Mouse (Mus musculus): ENCODE results near the gene Cyp27b1.
"Not testable (repeated sequence)": the region's sequence is repeated elsewhere in the genome, so short reads cannot be mapped to it uniquely, and the experiment has no call there.

Cyp27b1 gene

DNA sequence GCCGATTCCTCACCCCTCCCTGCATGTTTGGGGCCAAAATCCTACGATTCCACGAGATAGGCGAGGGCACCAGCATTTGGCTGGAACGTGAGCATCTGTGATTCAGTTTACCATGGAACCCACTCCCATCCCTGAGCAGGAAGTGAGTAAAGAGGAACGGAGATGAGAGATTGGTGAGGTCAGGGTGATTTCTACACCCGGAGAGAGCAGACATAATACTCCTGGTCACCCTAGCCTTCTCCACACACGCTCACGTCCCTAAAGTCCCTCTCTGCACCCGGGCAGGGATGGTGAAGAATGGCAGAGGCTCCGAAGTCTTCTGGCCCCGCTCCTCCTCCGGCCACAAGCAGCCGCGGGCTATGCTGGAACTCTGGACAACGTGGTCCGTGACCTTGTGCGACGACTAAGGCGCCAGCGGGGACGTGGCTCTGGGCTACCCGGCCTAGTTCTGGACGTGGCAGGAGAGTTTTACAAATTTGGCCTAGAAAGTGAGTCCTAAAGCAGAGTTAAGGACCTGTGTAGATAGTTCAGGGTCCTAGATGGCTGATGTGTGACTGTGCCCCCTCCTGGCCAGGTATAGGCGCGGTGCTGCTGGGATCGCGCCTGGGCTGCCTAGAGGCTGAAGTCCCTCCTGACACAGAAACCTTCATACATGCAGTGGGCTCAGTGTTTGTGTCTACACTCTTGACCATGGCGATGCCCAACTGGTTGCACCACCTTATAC lies 1.5 kb downstream of the Cyp27b1 start:
- DNase-seq (ENCODE audit: low read depth): no peak

DNA sequence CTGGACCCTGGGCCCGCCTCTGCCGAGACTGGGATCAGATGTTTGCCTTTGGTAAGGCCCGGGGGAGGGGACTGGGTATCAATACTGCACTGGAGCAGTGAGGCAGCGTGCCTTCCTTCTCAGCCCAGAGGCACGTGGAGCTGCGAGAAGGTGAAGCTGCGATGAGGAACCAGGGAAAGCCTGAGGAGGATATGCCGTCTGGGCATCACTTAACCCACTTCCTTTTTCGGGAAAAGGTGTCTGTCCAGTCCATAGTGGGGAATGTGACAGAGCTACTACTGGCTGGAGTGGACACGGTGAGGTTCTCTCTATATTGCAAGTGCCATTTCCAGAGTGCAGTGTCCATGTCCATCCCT lies 2.0 kb downstream of the Cyp27b1 start:
- no peak for DNase-seq (ENCODE audit: low read depth)

DNA sequence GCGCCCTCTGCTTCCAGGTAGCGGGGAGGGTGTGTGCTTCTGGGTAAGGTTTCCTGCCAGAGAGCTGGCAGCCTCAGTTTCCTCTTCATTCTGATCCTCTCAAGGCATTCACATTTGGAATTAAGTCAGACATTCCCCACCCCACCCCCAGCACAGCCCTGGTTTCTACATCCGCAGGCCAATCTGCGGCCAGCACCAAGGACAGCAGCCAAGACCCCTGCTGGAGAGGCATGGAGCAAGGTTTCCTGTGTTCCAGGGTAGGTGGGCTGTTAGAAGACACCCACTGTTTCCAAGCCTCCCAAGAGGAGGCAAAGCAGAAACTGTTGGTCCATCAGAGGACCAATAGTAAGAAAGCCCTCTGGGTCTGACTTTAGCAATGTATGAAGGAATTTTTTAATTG lies 6.6 kb downstream of the Cyp27b1 start:
- no peak for DNase-seq (ENCODE audit: low read depth)

DNA sequence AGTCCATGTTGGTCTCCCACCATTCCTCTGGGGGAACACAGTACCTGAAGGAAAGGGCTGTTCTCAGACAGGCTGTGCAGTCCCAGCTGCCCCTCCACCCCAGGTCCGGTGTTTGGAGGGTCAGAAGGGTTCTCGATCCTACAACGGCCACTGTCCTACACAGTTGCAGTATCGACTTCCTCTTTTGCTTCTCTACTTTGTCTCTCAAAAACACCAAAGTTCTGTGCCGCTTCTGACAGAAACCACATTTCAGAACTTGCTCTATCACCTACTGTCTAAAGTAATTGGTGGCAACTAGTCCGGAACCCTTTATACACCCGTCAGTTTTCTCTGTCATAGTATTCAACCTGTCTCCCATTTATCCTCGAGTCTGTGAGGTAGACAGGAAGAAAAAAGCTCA lies 7.4 kb downstream of the Cyp27b1 start:
- DNase-seq (ENCODE audit: low read depth): no peak

DNA sequence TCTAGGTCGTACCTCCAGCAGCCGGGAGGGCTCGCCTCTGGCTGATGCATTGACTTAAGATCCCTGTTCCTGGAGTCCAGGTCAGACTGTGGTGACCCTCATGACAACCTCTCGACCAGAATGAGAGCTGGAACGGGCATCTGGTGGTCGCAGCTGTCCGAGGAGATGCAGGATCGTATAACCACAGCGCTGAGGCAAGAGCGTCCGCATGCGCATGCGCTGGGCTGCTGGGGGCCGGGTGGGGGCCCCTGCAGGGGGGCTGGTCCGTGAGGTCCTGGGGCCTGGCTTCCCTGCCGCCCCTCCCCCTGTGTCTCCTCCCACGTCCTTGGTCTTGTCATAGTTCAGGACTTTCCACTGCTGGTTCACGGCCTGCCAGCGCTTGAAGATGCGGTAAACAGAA lies 8.4 kb downstream of the Cyp27b1 start:
- DNase-seq (ENCODE audit: low read depth): no peak

DNA sequence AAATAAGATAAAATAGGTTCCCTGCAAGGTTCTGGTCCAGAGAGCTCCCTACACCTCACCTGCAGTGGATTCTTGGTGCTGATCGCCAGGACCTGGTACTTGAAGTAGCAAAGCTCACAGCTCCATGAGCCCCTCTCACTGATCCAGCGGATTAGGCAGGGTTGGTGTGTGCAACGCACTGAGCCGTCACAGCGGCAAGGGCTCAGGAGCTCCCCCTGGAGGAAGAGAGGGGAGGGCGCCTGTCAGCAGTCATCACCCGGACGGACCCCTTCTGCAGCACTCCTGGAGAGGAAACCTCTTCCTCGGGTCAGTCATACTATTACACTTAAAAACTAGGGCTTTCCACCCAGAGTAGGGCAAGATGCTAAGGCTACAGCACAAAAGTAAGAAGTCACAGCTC lies 10.1 kb downstream of the Cyp27b1 start:
- DNase-seq (ENCODE audit: low read depth): no peak

DNA sequence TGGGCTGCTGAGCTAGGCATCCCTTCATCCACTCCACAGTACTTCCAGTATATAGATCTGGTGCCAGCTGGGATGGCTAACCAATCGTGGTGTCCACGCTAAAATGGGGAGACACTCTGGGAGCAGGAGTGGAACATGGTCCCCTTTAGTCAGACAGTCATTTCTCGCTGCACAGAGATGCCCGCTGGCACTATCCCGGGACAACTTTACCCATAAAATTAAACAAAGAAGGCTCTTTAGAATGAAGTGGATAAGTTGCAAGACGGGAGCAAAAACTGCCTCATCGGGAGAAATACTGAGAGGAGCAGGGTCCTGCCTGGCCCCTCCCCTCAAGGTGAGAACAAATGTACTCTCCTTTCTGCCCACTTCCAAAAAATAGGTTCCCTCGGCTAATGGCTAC lies 10.7 kb downstream of the Cyp27b1 start:
- no peak for DNase-seq (ENCODE audit: low read depth)

DNA sequence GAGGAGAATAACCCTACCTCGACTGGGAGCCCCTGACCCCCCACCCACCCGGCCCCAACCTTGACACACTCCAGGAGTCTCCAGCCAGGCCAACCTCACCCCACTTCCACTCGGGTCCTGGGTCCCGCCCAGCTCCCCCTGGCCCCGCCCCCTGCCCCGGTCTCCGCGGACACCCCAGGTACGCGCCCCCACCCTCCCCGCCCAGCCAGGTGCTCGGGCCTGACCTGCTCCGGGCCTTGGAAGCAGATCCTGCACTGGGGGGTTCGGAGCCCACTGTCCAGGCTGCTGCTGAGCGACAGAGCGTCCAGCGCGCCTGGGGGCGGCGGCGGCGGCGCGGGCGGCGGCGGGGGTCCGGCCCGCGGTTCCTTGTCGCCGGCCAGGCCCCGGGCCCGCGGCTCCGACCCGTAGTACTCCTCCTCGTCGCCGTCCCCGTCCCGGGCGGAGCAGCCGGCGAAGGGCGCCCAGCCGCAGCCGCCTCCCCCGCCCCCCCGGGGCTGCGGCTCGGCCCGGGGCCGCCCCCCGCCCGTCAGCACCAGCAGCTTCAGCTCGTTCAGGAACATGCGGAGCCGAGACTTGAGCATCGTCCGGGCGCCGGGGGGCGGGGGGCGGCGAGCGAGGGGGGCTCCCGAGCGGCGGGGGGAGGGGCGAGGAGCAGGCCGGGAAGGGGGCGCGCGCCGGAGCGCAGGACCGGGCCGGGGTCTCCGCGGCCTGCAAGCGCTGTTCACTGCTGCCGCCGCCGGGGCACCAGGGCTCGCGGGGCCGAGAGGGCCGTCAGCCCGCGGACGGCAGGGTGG lies 11.3 kb downstream of the Cyp27b1 start:
- DNase-seq (ENCODE audit: low read depth): no peak

DNA sequence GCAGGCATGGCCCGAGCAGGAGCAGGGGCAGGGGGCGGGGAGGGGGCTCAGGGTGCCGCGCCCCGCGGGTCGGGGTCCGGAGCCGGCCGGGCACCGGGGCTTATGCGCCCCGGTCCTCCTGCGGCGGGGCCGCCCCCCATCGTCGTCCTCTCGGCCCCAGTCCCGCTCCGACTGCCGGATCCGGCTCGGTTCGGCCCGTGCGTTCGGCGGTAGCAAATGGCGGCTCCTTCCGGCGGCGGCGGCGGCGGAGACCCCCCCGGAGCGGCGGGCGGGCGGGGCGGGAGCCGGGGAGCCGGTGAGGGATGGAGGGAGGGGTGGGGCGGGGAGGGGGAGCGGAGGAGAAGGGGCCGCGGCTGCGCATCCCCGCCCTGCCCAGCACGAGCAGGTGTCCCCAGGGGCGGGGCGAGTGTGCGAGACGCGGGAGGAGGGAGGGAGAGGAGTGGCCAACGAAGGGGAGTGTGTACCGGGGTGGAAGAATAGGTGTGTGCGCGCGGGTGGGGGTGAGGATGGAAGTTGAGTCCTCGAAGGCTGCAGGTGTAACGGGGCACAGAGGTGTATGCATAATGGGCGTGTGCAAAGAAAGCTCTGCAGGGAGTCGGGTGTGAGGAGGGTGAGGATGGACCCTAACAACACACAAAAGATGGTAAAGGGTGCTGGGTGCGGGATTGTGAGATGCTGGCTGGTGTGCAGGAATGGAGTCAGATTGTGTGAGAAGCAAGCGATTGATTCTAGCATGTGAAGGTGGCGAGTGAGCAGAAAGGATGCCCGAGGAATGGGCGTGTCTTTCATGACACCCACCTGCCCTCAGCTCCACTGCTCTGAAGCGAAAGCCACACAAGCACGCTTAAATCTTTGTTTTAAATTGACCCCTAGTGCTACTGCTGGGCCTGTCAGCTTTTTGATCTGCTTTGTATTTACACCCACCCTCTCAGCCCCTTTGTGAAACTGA lies 12.2 kb downstream of the Cyp27b1 start, which contains the start of gene March9:
Gene March9, minus strand, starts transcription at position 217 of the 949 bp plus-strand sequence.
- DNase-seq (ENCODE audit: low read depth): no peak

DNA sequence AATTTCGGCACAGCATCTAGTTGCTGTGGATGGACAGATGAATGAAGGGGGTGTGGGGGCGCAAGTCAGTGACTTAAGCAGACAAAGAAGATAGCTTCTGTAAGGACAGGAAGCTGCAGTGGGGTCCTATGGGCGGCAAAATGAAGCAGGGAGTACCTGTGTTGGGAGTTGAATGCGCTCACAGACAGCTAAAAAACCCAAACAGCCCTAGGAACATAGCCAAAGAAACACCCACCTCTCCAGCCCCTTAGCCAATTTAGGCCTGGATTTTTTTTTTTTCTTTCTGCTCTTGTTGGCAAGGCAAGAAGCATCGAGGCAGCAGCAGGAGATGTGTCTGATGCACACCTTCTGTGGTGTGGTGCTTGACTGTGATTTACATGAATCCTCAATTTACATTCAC lies 13.0 kb downstream of the Cyp27b1 start:
- no peak for DNase-seq (ENCODE audit: low read depth)

DNA sequence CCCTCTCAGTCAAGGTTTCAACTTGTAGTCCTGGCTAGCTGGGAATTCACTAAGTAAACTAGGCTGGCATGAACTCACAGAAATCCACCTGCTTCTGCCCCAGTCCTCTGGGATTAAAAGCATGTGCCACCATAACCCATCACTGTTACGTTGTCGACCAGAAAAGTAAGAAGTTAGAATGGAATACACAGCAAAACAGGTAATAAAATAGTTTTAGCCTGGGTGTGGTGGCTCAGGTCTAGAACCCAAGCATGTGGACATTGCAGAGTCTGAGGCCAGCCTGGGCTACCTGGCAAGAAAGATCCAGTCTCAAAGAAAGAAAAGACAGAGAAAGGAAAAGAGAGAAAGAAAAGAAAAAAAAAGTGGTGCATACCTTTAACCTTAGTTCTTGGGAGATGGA lies 13.5 kb downstream of the Cyp27b1 start:
- DNase-seq (ENCODE audit: low read depth): no peak

DNA sequence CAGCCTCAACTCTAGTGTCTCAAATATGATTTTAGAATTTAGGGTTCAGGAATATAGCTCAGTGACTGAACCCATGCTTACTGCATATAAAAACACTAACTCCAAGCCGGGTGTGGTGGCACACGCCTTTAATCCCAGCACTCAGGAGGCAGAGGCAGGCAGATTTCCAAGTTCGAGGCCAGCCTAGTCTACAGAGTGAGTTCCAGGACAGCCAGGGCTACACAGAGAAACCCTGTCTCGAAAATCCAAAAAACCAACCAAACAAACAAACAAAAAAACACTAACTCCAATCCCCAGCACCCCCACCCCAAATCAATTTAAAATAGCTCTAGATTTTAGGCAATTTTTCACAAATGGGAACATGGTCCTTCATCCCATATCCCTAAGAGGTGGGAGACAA lies 14.1 kb downstream of the Cyp27b1 start:
- not testable (repeated sequence) for DNase-seq (ENCODE audit: low read depth)

DNA sequence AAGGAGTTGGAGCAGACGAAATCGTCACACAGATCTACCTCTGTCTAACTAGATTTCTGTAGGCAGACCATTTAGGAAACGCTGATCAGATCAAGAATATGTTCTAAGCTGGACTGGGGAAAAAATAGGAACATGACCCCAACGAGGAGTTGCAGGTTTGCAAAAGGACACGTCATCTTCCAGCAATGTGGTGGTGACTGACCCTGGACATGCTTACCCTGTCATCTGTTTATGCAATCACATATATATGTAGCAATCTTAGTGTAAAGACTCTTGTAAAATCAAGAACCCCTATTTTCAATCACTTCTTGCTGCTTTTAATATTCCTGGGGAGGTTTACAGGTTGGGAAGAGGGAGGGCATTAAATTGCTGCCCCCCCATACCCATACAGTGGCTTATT lies 14.5 kb downstream of the Cyp27b1 start:
- DNase-seq (ENCODE audit: low read depth): no peak

DNA sequence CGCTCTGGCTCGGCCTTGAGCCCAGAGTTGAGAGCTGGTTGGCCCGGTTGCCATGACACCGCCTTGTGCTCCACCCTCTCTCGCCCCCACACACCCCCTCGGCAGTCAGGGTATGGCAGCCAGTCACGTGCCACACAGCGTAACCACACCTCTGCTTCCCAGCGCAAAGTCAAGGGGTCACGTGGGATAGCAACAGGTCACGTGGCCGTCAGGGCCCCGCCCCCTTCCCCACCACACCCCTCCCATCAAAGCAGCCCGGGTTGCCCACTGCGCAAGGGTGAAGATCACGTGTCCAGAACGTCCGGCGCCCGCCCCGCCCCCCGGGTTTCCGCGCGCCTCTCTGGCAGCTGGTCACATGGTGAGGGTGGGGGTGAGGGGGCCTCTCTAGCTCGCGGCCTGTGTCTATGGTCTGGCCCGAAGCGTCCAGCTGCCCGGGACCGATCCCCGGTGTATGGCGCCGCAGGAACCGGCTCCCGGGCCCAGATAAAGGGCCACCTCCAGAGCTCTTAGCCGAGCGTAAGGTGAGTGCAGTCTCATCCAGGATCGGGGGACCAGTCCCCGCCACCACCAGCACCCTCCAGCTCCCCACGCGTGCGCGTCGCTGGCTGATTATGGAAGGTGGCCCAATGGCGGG lies 15.3 kb downstream of the Cyp27b1 start, which contains the start of gene Cdk4:
Gene Cdk4, plus strand, starts transcription at position 296 of the 634 bp plus-strand sequence.
- peak; percentile 98 for DNase-seq (ENCODE audit: low read depth)

DNA sequence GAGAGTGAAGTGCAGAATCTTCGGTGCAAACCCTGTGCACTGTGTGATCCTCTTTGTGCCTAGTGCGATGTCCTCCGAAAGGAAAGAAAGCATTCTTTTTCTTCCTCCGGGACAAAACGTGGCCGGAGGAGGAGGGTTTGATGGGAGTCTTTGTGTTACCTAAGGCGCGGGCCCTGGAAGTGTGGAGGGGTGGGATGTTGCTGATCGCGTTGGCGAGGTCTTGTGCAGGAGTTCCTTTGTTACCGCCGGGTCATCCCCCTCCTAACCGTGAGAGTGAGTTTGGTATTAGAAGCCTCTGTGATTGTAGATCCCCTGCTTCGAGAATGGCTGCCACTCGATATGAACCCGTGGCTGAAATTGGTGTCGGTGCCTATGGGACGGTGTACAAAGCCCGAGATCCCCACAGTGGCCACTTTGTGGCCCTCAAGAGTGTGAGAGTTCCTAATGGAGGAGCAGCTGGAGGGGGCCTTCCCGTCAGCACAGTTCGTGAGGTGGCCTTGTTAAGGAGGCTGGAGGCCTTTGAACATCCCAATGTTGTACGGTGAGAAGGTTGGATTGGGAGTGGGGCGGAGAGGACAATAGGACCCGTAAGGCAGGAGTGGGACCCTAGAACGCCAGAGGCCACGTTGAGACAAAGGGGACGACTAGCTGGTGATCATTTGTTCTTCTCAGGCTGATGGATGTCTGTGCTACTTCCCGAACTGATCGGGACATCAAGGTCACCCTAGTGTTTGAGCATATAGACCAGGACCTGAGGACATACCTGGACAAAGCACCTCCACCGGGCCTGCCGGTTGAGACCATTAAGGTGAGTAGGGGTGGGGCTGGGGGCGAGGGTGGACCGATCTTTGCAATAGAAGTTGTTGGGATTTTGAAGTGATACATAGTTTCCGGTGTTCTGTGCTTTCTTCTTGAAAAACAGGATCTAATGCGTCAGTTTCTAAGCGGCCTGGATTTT lies 16.1 kb downstream of the Cyp27b1 start:
- DNase-seq (ENCODE audit: low read depth): no peak

DNA sequence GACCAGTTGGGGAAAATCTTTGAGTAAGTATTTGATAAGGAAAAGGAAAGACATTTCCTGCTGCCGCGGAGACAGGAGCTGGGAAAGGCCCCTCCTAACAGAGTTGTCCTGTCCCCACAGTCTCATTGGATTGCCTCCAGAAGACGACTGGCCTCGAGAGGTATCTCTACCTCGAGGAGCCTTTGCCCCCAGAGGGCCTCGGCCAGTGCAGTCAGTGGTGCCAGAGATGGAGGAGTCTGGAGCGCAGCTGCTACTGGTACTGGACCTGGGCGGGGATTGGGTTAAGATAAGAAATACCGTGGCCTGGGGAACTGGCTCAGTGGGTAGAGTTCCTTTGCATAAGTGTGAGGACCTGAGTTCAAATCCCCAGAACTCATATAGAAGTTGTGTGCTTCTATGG lies 17.9 kb downstream of the Cyp27b1 start:
- DNase-seq (ENCODE audit: low read depth): no peak

DNA sequence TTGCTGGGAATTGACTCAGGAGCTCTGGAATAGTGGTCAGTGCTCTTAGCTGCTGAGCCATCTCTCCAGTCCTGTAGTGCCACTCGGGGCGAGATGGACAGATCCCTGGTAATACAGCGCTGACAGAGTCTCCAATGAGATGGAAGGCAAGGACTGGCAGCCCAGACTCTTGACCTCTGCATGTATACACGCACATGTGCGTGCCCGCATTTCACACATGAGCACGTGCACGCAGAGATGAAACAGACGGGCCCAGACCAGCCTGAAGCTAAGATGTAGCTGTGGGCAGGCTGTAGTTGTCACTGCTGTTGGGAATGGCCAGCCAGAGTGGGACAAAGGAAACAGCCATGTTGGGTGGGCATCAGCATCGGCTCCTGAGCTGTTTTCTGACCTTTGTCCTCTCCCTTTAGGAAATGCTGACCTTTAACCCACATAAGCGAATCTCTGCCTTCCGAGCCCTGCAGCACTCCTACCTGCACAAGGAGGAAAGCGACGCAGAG lies 18.5 kb downstream of the Cyp27b1 start:
- DNase-seq (ENCODE audit: low read depth): no peak

DNA sequence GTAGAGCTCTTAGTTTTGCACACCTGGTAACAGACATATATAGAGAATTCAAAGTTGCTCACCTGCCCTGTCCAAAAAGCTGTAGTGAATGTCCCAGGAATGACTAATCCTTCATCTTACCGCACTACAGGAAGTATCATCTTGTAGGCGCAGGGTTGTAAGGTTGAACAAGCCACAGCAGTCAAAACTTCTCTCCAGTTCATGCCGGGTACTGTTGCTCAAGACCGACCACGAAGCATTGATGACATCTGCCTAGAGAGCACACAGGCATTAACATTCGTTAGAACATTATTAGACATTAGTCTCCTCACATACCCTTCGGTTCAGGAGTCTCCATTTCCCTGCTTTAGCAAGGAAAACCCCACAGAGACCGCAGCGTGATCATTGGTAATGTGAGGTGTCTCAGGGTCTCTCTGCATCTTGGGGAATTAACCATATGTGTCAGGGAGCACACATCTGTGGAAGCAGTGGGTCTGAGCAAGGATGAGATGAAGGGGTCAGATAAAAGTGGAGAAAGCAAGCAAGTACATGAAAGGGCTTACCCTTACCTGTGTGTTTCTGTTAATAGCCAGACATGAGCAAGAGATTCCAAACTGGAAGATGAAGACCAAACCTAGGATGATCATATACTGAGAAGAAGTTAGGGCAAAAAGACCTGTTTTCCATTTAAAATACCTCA lies 20.4 kb downstream of the Cyp27b1 start:
- no peak for DNase-seq (ENCODE audit: low read depth)

DNA sequence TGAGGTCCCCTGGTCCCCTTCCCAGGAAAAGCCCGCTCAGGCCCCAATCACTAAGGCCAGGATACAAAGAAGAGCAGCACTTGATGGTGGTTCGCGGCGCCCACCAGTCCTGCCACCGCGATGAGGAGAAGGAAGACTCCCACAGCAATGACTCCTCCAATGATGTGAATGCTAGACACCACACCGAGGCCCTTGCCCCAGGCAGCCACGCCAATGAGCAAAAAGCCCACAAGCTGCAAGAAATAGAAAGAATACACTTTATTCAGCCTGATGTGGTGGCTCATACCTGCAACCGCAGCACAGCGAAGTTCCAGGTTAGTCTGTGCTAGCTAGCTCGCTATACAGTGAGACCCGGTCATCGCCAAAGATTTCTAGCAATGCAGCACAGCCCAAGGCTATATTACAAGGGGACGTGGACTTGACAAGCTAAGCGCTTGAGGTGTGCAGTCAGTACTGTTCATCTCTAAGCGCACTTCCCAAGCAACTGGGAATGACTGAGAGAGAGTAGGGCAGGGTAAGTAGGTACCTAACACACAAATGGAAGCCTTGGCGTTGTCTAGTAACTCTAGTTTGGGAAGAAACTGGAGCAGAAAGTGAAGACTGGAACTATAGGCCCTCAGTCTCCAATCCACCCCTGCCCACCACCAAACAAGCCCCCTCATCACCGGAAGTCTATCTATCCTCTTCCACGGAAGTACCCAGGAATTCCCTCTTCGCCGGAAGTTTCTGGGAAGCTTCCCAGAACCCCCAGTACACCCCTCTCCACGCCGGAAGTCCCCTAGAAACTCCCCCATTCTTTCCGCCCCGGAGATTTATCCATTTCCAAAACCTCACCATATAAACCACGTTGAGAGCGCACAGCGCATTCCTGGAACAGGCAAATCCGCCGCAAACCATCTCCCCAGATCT lies 21.5 kb downstream of the Cyp27b1 start:
- DNase-seq (ENCODE audit: low read depth): no peak
